8 mouse cellular contexts compared by ENCODE assay signal in the genomic region with DNA sequence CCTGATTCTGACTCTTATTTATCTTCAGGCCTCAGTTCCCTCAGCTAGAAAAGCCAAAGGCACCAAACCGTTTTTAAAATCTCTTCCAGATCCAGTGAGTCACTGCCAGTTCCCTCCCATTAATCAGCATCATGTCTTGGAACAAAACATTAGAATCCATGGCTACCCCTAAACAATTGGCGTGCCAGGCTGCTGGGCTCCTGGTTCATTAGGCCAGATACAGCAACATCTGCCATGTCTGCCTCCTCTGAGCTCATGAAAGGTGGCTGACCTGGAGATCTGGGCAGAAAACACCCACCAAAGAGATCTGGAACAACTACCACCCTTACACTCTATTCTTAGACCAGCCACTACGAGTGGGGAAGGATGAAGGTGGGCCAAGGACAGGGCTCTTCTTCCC. TPM values are rescaled to one million over a fixed set of nuclear protein-coding genes. Genes with fewer than 3 reads are reported as not detected.
DNase-seq lines count a peak whose midpoint lies in the region; ATAC-seq and TF ChIP-seq lines count a peak whose summit lies in the region.

No protein-coding gene starts in this region.

- DNase-seq in gastrocnemius, adult 2 months, result peak; percentile 50
- DNase-seq in gastrocnemius, postnatal 10 days, result no peak
- DNase-seq in adrenal gland, postnatal 25 days, result peak; percentile 35
- no peak for DNase-seq in left cerebral cortex, adult 11 months (ENCODE audit: low spot score)

- H3K36me3 ChIP-seq in heart, embryonic 14.5 days (ENCODE audit: control insufficient read depth, insufficient read depth, low read length), result peaks cover 31% of the 10 kb centered on the region
- peaks cover 28% of the 10 kb centered on the region for H3K36me3 ChIP-seq in liver, embryonic 15.5 days (replicated peaks)

- no peaks in the 10 kb centered on the region for H3K9me3 ChIP-seq in heart, embryonic 14.5 days (ENCODE audit: control insufficient read depth, low read length)
- H3K9me3 ChIP-seq in liver, embryonic 15.5 days (replicated peaks), result no peaks in the 10 kb centered on the region

- 62% methylated on average over 3 of the region's 3 CpGs for WGBS in heart, embryonic 14.5 days
- WGBS in liver, embryonic 15.5 days (ENCODE audit: insufficient replicate concordance), result 65% methylated on average over 3 of the region's 3 CpGs

- H3K4me3 ChIP-seq in gastrocnemius, adult 2 months, result peak overlapping the region; percentile 92
- peak overlapping the region in 1 of 2 experiments; percentile 73; a peak in 1 of 4 replicates for H3K4me3 ChIP-seq in heart, embryonic 14.5 days (ENCODE audit: control insufficient read depth in 1 of 2, insufficient read depth in 1 of 2, low read depth in 1 of 2, low read length in 2 of 2)
- H3K4me3 ChIP-seq in liver, embryonic 15.5 days (replicated peaks), result peak overlapping the region; percentile 89

- intact Hi-C loops in gastrocnemius, adult 2 months (cut with DNase I), result no loop called here

- ATAC-seq in heart, embryonic 14.5 days (ENCODE audit: insufficient number of reproducible peaks, insufficient read depth, low FRiP score, low read depth), result no peak
- no peak for ATAC-seq in liver, embryonic 15.5 days (ENCODE audit: insufficient read depth)
- ATAC-seq in granulocyte monocyte progenitor cell, adult 5-6 weeks (replicated peaks; ENCODE audit: poor library complexity, severe bottlenecking), result no peak
- no peak for ATAC-seq in frontal cortex, adult (ENCODE audit: low TSS enrichment)

- peak overlapping the region; percentile 71 for H3K4me2 ChIP-seq in heart, embryonic 14.5 days (ENCODE audit: low read length)
- H3K4me2 ChIP-seq in liver, embryonic 15.5 days, result peak overlapping the region; percentile 94

- no peaks in the 10 kb centered on the region for H3K27me3 ChIP-seq in heart, embryonic 14.5 days (ENCODE audit: control insufficient read depth, insufficient read depth, low read length)
- H3K27me3 ChIP-seq in liver, embryonic 15.5 days, result no peaks in the 10 kb centered on the region

- H3K9ac ChIP-seq in heart, embryonic 14.5 days (ENCODE audit: low read length), result no peak overlapping the region
- peak overlapping the region; percentile 68 for H3K9ac ChIP-seq in liver, embryonic 15.5 days

- peaks cover 9 to 10% of the 10 kb centered on the region in 2 experiments for H3K4me1 ChIP-seq in heart, embryonic 14.5 days (ENCODE audit: control insufficient read depth in 2 of 2, insufficient read depth in 2 of 2, low read length in 2 of 2)
- peaks cover 18% of the 10 kb centered on the region for H3K4me1 ChIP-seq in liver, embryonic 15.5 days (replicated peaks)

- peak overlapping the region; percentile 92 for H3K27ac ChIP-seq in gastrocnemius, adult 2 months
- no peak overlapping the region for H3K27ac ChIP-seq in heart, embryonic 14.5 days (replicated peaks in 1 of 2; ENCODE audit: control insufficient read depth in 1 of 2, insufficient read depth in 1 of 2, low read depth in 2 of 2, low read length in 2 of 2)
- 0 out of 2 replicates have a peak overlapping the region, but pooled peaks have one; percentile 34 for H3K27ac ChIP-seq in liver, embryonic 15.5 days (replicated peaks)

- no peak for TF ChIP-seq CTCF in gastrocnemius, adult 2 months (IDR thresholded peaks at IDR 0.05)

RNA-seq across cellular contexts. Expression of a gene that starts 1.3 kb away (rescaled TPM):
- total RNA-seq in gastrocnemius, adult 2 months (2021), result 100 to 1,000 TPM in 1 of 2 experiments, 10 to 100 TPM in 1; 73.8 to 106 TPM
- 10 to 100 TPM; 32.0 to 35.5 TPM for total RNA-seq in gastrocnemius, postnatal 10 days (2021)
- total RNA-seq in adrenal gland, postnatal 25 days (2021), result 61.2 and 74.5 TPM in 2 replicates
- 13.8 and 14.0 TPM in 2 replicates for polyA plus RNA-seq in heart, embryonic 14.5 days (2014; fragmentation: Nextera tagmentation; extraction: Ambion mirVana)
- polyA plus RNA-seq in liver, embryonic 15.5 days (2015; fragmentation: Nextera tagmentation; extraction: Ambion mirVana), result 3.8 and 4.6 TPM in 2 replicates
- 2.7 and 2.9 TPM in 2 replicates for total RNA-seq in granulocyte monocyte progenitor cell, adult 5-6 weeks (2014; fragmentation: Nextera tagmentation)
- 5.4 and 6.0 TPM in 2 replicates for total RNA-seq in granulocyte monocyte progenitor cell, adult 5-6 weeks (2017)

RNA-seq across cellular contexts. Expression of a gene that starts 21.0 kb away (rescaled TPM):
- not detected for total RNA-seq in gastrocnemius, adult 2 months (2021)
- not detected for total RNA-seq in gastrocnemius, postnatal 10 days (2021)
- not detected in 2 replicates for total RNA-seq in adrenal gland, postnatal 25 days (2021)
- polyA plus RNA-seq in heart, embryonic 14.5 days (2014; fragmentation: Nextera tagmentation; extraction: Ambion mirVana), result not detected in 2 replicates
- polyA plus RNA-seq in liver, embryonic 15.5 days (2015; fragmentation: Nextera tagmentation; extraction: Ambion mirVana), result not detected in 2 replicates
- not detected in 2 replicates for total RNA-seq in granulocyte monocyte progenitor cell, adult 5-6 weeks (2014; fragmentation: Nextera tagmentation)
- not detected in 2 replicates for total RNA-seq in granulocyte monocyte progenitor cell, adult 5-6 weeks (2017)

RNA-seq across cellular contexts. Expression of a gene that starts 32.9 kb away (rescaled TPM):
- not detected for total RNA-seq in gastrocnemius, adult 2 months (2021)
- total RNA-seq in gastrocnemius, postnatal 10 days (2021), result under 1 TPM; 0.14 to 0.34 TPM
- 2.8 and 3.7 TPM in 2 replicates for total RNA-seq in adrenal gland, postnatal 25 days (2021)
- polyA plus RNA-seq in heart, embryonic 14.5 days (2014; fragmentation: Nextera tagmentation; extraction: Ambion mirVana), result 0.39 and 0.54 TPM in 2 replicates
- polyA plus RNA-seq in liver, embryonic 15.5 days (2015; fragmentation: Nextera tagmentation; extraction: Ambion mirVana), result 0.10 and 0.21 TPM in 2 replicates
- total RNA-seq in granulocyte monocyte progenitor cell, adult 5-6 weeks (2014; fragmentation: Nextera tagmentation), result not detected in 2 replicates
- total RNA-seq in granulocyte monocyte progenitor cell, adult 5-6 weeks (2017), result not detected in 2 replicates

RNA-seq across cellular contexts. Expression of a gene that starts 35.5 kb away (rescaled TPM):
- not detected for total RNA-seq in gastrocnemius, adult 2 months (2021)
- total RNA-seq in gastrocnemius, postnatal 10 days (2021), result under 1 TPM in 1 of 2 experiments, not detected in 1; 0.23 TPM
- total RNA-seq in adrenal gland, postnatal 25 days (2021), result 2.4 TPM in 1 of 2 replicates, not detected in the other
- polyA plus RNA-seq in heart, embryonic 14.5 days (2014; fragmentation: Nextera tagmentation; extraction: Ambion mirVana), result not detected in 2 replicates
- polyA plus RNA-seq in liver, embryonic 15.5 days (2015; fragmentation: Nextera tagmentation; extraction: Ambion mirVana), result 17.0 and 19.0 TPM in 2 replicates
- 0.37 and 1.6 TPM in 2 replicates for total RNA-seq in granulocyte monocyte progenitor cell, adult 5-6 weeks (2014; fragmentation: Nextera tagmentation)
- total RNA-seq in granulocyte monocyte progenitor cell, adult 5-6 weeks (2017), result 0.15 and 0.30 TPM in 2 replicates

RNA-seq across cellular contexts. Expression of a gene that starts 46.6 kb away (rescaled TPM):
- total RNA-seq in gastrocnemius, adult 2 months (2021), result 10 to 100 TPM; 32.4 to 38.2 TPM
- 10 to 100 TPM; 23.6 to 26.5 TPM for total RNA-seq in gastrocnemius, postnatal 10 days (2021)
- total RNA-seq in adrenal gland, postnatal 25 days (2021), result 34.2 and 36.7 TPM in 2 replicates
- polyA plus RNA-seq in heart, embryonic 14.5 days (2014; fragmentation: Nextera tagmentation; extraction: Ambion mirVana), result 52.6 and 56.8 TPM in 2 replicates
- polyA plus RNA-seq in liver, embryonic 15.5 days (2015; fragmentation: Nextera tagmentation; extraction: Ambion mirVana), result 36.7 and 37.1 TPM in 2 replicates
- total RNA-seq in granulocyte monocyte progenitor cell, adult 5-6 weeks (2014; fragmentation: Nextera tagmentation), result 76.0 and 92.9 TPM in 2 replicates
- 91.0 and 101 TPM in 2 replicates for total RNA-seq in granulocyte monocyte progenitor cell, adult 5-6 weeks (2017)

Comparison
In these comparisons a context has a peak if more than half of its experiments do, and no peak if none do; other contexts are left out.
1. DNase-seq: peak in gastrocnemius, adult 2 months (single experiment) and adrenal gland, postnatal 25 days (single experiment); none in gastrocnemius, postnatal 10 days (single experiment) and left cerebral cortex, adult 11 months (single experiment).
2. H3K27ac ChIP-seq: peak in gastrocnemius, adult 2 months (single experiment) and liver, embryonic 15.5 days (single experiment); none in heart, embryonic 14.5 days (0 of 2).